Mouse (Mus musculus) E14TG2a.4 (cell line): Measurements from ENCODE around the gene Setd1b.
A peak's percentile ranks its signal among the peaks of the same experiment; 100 is the strongest.

Experiments
- H3K27me3 ChIP-seq: 2 replicates; pipeline ENCODE4 v1.6.1; 2014; ENCODE audit warnings: low read length, control low read depth; ENCODE audit not compliant: insufficient read depth
- H3K36me3 ChIP-seq: 2 replicates; pipeline ENCODE4 v1.6.1; 2014; ENCODE audit warnings: low read length, control low read depth; ENCODE audit not compliant: insufficient read depth
- H3K4me1 ChIP-seq: replicated peaks from 2 replicates; pipeline ENCODE4 v1.6.1; 2014; ENCODE audit warnings: low read depth, low read length, control low read depth
- H3K4me3 ChIP-seq: replicated peaks from 2 replicates; pipeline ENCODE4 v1.5.1; 2014; ENCODE audit warnings: mild to moderate bottlenecking, low read length
- H3K9me3 ChIP-seq: 2 replicates; pipeline ENCODE4 v1.6.1; 2014; ENCODE audit warnings: low read length, control low read depth
- CTCF ChIP-seq: conservative IDR thresholded peaks from 2 replicates; pipeline ENCODE4 v1.5.1; 2014; ENCODE audit warnings: low read length
- NANOG ChIP-seq: IDR thresholded peaks from 2 replicates; pipeline ENCODE4 v1.6.1; 2014; ENCODE audit warnings: borderline replicate concordance, low read length, mixed read lengths
- POU5F1 ChIP-seq: IDR thresholded peaks from 2 replicates; pipeline ENCODE4 v1.6.1; 2014; ENCODE audit warnings: low read length, borderline replicate concordance

Setd1b gene

DNA sequence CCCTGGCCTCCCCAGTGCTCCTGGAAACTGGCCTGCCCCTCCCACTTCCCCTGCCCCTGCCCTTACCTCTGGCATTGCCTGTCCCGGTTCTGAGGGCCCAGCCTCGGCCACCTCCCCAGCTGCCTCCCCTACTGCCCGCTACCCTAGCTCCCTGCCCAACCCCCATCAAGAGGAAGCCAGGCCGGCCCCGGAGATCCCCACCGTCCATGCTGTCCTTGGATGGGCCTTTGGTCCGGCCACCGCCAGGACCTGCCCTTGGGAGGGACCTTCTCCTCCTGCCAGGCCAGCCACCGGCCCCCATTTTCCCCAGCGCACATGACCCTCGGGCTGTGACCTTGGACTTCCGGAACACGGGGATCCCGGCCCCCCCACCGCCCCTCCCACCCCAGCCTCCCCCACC lies 18.3 kb downstream of the Setd1b start:
- Histone ChIP-seq H3K27me3 (peaks cover 42% of the 10 kb centered on the region), H3K9me3 (no peaks in the 10 kb centered on the region), H3K4me3 (peak overlapping the region; percentile 63), H3K4me1 (peaks cover 77% of the 10 kb centered on the region), H3K36me3 (peaks cover 86% of the 10 kb centered on the region)
- TF ChIP-seq POU5F1 = no peak
- no peak for TF ChIP-seq NANOG
- TF ChIP-seq CTCF = no peak

DNA sequence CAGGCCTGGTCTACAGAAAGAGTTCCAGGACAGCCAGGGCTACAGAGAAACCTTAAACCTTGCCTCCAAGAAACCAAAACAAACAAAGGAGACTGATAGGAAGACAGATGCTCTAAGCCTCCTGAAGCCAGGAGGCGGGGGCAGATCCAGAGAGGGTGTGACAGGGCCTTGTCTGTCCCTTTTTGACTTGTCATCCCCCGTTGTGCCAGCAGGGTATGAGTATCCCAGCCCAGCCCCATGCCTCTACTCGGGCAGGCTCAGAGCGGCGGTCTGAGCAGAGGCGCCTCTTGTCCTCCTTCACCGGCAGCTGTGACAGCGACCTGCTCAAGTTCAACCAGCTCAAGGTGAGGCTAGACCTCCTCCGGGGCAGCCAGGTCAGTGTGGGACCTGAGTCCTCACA lies 20.9 kb downstream of the Setd1b start:
- Histone ChIP-seq H3K4me1 (peaks cover 80% of the 10 kb centered on the region), H3K27me3 (peaks cover 44% of the 10 kb centered on the region), H3K36me3 (peaks cover 81% of the 10 kb centered on the region), H3K4me3 (peak overlapping the region; percentile 24; the same call in 1 of the 2 replicates), H3K9me3 (no peaks in the 10 kb centered on the region)
- TF ChIP-seq NANOG (no peak), POU5F1 (no peak)

DNA sequence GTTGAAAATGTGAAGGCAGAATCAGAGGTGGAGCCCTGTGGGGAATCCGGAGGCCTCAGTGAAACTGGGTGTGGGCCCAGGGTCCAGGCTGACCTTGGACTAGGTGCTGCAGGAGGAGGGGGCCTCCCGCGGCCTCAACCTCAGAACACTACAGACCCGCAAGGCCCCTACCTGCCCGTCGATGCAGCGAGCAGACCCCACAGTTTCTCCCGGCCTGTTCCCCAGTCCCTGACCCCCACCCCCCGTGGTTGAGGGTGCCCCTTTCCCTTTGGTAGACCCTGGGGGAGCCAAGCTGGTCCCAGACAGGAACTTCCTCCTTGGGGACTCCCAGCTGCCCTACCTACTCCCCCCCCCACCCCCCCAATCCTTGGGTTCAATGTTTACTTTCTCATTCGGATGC lies 24.4 kb downstream of the Setd1b start:
- peak overlapping the region; percentile 23; the same call in 1 of the 2 replicates for H3K4me3 ChIP-seq
- H3K9me3 ChIP-seq = no peaks in the 10 kb centered on the region
- H3K4me1 ChIP-seq = peaks cover 80% of the 10 kb centered on the region
- peaks cover 26% of the 10 kb centered on the region for H3K27me3 ChIP-seq
- TF ChIP-seq CTCF = no peak
- no peak for TF ChIP-seq POU5F1
- TF ChIP-seq NANOG = no peak
- peaks cover 49% of the 10 kb centered on the region for H3K36me3 ChIP-seq

DNA sequence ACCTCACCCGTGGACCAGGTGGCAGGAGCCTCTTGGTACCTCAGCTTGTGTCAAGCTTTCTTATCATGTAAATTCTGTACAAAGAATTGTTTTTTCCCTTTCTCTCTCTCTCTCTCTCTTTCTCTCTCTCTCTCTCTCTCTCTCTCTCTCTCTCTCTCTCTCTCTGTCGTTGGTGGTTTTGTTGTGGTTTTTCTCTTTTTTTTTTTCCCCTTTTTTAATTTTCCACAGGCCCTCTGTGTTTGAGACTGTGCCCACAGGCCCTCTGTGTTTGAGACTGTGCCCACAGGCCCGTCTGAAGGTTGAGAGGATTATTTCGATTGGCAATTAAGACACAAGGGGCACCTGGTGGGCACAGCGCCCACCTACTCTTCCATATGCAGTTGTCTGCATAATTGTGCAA lies 25.6 kb downstream of the Setd1b start:
- Histone ChIP-seq H3K4me3 (no peak overlapping the region), H3K4me1 (peaks cover 77% of the 10 kb centered on the region), H3K27me3 (peaks cover 25% of the 10 kb centered on the region), H3K9me3 (no peaks in the 10 kb centered on the region), H3K36me3 (peaks cover 38% of the 10 kb centered on the region)
- TF ChIP-seq NANOG (no peak), CTCF (no peak), POU5F1 (no peak)

DNA sequence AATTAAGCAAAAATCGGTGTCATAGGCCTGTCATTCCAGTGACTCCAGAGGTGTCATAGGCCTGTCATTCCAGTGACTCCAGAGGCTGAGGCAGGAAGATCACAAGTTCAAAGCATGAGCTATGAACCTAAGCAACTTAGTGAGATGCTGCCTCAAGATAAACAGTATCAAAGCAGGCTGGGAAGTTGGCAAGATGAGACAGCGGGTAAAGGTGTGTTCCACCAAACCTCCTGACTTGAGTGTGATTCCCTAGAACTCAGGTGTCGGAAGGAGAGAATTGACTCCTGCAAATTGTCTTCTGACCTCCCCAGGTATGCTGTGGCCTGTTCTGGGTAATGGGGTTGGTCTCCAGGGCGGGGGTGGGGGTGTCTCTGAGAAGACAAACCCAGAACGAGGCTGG lies 27.3 kb downstream of the Setd1b start, which contains the start of gene Psmd9:
TSS of gene Psmd9 (plus strand) at position 130 of the 400 bp plus-strand sequence.
- TF ChIP-seq CTCF (no peak), NANOG (no peak), POU5F1 (no peak)
- Histone ChIP-seq H3K36me3 (peaks cover 21% of the 10 kb centered on the region), H3K9me3 (no peaks in the 10 kb centered on the region), H3K4me3 (no peak within 1 kb of the TSS), H3K4me1 (peaks cover 65% of the 10 kb centered on the region), H3K27me3 (peaks cover 27% of the 10 kb centered on the region)

DNA sequence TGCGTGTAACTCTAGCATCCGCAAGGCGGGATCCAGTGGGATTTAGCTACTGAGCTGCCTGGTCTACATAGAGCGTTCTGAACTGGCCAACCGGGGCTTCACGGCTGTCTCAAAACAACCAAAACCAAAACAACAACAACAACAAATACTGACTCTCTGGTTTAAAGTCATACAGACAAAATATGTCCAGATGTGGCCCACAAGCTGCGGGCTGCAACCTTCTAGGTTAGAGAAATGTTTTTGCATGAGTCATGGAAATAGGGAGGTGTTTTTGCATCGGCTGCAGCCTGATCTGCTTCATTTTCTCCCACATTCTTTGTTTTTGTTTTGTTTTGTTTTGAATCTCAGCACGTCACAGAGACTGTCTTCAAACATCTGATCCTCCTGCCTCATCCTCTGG lies 28.4 kb downstream of the Setd1b start:
- H3K4me1 ChIP-seq = peaks cover 65% of the 10 kb centered on the region
- peaks cover 16% of the 10 kb centered on the region for H3K36me3 ChIP-seq
- TF ChIP-seq CTCF = no peak
- no peak for TF ChIP-seq POU5F1
- TF ChIP-seq NANOG = no peak
- H3K27me3 ChIP-seq = peaks cover 34% of the 10 kb centered on the region
- H3K4me3 ChIP-seq = no peak overlapping the region
- H3K9me3 ChIP-seq = no peaks in the 10 kb centered on the region

DNA sequence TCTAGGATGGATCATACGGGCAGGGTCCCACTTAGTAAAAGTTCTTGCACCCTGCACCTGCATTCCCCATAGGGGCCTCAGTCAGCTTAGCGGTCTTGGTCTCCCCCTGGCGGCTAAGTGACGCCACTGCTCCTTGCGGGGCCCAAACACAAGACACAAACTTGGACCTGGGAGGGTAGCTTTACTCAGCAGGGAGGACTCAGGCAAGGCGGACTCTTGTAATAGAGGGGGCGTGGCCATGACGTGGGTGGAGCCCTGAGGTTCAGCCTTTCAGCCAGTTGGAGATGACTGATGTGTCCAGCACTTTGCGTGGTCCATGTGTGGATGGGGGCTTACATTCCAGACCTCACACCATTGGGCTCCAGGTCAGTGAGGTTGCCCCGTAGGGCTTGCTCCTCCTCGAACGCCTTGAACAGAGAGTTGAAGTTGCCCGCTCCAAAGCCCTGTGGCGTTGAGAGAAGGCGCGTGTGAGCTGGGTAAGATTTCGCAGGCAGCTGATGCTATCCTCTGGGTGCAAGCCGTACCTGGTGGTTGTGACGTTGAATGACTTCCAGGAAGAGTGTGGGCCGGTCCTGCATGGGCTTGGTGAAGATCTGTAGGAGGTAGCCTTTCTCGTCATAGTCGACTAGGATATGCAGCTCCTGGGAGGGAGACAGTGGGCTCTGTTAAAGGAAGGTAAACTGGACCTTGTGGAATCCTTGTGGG lies 29.8 kb downstream of the Setd1b start:
- H3K4me1 ChIP-seq = peaks cover 59% of the 10 kb centered on the region
- peaks cover 3% of the 10 kb centered on the region; the same call in 1 of the 2 replicates for H3K36me3 ChIP-seq
- peak overlapping the region; percentile 43; the same call in 1 of the 2 replicates for H3K4me3 ChIP-seq
- peaks cover 41% of the 10 kb centered on the region for H3K27me3 ChIP-seq
- no peaks in the 10 kb centered on the region for H3K9me3 ChIP-seq
- TF ChIP-seq NANOG (no peak), CTCF (peak; percentile 99)

DNA sequence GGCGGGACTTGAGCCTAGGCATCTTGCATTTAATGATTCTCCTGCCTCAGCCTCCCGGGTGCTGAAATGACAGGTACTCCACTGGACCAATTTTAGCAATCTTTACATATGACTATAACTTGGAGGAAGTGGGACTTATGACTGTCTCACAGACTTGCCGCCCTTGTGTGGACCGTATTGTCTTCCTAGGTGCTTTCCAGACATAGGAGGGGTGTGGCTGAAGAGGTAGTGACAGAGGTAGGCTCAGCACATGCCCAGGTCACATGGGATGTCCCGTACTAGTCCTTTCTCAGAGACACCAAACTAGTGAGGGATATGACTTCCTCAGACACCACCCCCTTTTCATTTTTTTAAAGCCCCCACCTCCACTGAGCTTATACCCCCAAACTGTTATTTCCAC lies 36.8 kb downstream of the Setd1b start:
- Histone ChIP-seq H3K27me3 (peaks cover 86% of the 10 kb centered on the region), H3K4me3 (no peak overlapping the region), H3K36me3 (no peaks in the 10 kb centered on the region), H3K9me3 (peaks cover 5% of the 10 kb centered on the region; the same call in 1 of the 2 replicates), H3K4me1 (peaks cover 20% of the 10 kb centered on the region)
- no peak for TF ChIP-seq POU5F1
- no peak for TF ChIP-seq CTCF
- no peak for TF ChIP-seq NANOG
